Mouse (Mus musculus): Measurements from ENCODE around the gene Hsph1.

The Hsph1 gene

DNA sequence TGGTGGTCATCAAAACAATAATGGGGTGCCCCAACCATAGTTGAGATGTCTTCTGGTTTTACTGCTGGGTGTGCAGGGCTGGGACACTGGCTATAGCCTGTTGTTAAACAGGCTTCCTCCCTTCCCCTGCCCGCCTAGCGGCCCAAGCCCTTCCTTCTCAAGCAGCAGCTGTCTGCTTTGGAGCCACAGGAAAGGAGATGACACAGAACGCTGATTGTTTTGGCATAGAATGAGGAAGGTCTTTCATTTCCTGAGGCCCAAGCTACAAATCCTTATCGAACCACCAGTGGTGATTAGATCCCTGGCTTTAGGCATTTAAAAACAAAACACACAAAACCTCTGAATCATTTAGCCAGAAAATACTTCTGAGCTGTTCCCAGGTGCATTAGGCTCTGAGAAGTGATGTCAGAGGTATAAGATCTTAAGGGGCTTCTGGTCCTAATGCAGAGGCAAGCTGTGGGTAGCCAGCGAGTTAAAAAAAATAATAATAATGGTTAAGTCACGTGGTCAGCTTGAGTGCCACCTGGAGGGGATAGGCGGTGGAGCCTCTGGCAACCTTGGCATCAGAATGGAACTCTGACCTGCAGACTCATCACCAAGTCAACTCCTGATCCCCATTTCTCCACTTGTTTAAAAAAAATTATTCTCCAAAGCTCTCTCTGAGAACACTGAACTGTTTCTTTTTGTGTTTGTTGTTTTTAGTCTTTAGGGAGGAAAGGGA, 47.2 kb downstream of the Hsph1 start:
- no peak for DNase-seq (ENCODE audit: low spot score in 2 of 2)

DNA sequence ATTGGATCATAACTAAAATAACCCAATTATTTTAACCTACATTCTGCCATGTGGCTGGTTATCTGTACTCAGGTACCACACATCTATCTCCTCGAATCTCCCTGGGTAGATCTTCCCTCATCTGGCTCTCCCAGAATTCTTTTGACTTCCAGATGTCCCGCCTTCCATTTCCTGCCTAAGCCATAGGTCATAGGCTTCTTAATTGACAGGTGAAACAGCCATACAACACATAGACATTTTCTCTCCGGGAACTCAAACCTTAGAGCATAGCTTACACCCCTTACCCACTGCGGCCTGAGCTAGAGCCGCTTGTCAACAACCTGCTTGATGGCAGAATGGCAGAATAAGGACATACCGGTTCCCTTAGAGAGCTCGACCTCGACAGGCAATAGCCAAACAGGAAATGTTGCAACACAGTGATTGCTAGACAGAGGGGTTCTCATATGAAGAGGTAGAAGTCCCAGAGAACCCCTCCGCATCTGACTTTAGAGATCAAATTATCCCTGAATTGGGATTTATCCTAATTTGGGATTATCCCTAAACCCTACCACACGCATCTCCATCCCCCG, 48.8 kb downstream of the Hsph1 start:
- DNase-seq (ENCODE audit: low spot score in 2 of 2), result no peak

DNA sequence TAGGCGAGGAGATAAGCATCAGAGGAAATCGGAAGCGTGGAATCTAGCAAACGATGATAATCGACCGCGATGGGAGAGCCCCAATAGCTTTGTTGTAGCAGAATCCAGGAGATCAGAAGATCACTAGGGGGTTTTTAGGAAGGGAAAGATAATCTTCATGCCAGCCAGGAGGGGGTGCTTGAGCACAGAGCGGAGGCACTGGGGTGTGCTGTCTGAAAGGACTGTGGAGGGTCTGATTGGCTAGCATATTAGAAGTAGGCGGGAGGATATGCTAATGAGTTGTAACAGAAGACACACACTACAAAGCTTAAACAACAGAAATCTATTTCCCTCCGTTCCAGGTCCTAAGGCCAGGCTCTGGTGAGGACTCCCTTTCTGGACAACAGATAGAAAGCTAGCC, 50.3 kb downstream of the Hsph1 start:
- no peak for DNase-seq (ENCODE audit: low spot score in 2 of 2)

DNA sequence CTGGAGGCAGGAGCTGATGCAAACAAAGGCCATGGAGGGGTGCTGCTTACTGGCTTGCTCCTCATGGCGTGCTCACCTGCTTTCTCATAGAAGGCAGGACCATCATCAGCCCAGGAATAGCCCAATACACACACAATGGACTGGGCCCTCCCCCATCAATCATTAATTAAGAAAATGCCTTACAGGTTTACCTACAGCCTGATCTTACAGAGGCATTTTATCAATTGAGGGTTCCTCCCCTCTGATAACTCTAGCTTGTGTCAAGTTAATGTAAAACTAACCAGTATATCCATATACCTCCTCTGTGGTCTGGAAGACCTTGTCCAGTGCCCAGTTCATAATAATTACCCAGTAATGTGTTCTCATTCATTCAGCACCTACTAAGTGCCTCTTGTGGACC, 50.9 kb downstream of the Hsph1 start:
- no peak for DNase-seq (ENCODE audit: low spot score in 2 of 2)

DNA sequence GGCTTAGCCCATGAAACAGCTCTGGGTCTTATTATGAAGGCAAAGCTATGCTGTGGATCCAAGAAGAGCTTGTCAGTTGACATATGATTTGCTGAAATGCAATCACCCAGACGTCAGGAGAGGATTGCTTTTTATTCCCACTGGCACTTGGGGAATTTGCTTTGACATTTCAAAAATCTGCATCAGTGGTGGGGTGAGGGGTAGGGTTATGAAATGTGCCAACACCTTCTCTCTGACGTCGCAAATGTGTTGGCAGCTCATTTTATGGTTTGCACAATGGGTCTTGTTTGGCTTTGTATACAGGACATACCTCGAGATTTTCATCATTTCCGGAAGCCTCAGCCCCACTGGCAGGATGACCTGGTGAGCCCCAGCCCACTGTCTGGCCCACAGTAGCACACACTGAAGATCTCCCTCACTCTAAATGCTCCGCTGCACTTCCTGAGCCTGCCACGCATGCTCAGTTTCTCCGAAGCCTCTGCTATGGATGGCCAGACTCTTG, 52.0 kb downstream of the Hsph1 start:
- no peak for DNase-seq (ENCODE audit: low spot score in 2 of 2)

DNA sequence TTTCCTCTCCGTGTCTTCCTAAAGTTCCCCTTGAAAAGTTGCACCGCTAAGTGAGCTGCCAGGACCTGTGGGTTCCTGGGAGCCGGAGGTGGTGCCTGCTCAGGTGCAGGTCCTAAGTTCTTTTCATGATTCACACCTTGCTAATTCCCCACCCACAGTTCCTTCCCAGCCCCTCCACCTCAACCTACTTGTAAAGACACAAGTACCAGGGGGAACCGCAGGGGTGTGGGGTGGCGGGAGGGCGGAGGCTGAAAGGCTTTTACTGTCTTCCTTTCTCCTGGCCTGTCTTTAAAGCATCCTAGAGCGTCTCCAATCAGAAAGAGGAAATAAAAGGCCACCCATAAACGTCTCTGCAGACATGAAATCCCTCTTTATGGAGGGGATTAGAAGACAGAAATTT, 52.7 kb downstream of the Hsph1 start:
- no peak for DNase-seq (ENCODE audit: low spot score in 2 of 2)

DNA sequence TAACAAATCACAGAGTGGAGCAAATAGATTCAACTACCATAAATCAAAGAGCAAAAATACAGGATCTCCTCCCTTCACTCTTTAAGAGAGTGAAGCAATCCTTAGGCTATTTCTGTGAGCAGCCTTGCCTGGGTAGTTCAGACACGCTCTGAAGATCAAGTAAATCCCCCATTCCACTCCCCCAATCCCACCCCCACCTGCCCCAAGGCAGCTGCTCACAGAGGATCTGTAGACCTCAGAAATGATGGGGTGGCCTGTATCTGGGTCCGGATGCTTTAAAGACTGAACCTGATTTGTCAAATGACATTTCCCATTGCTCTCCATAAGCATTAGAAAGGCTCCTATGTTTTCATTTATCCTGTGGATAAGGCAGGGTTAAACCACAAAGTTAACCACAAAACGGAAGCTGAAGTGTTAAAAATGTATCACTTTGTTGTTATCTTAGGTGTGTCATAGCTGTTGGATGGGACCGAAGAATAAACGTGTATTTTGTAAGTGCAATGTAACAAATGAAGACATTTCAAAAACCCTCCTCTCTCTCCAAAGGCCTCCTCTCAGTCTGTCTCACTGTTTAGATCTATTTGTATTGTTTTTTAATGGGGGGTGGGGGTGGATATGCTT, 53.4 kb downstream of the Hsph1 start:
- no peak for DNase-seq (ENCODE audit: low spot score in 2 of 2)

DNA sequence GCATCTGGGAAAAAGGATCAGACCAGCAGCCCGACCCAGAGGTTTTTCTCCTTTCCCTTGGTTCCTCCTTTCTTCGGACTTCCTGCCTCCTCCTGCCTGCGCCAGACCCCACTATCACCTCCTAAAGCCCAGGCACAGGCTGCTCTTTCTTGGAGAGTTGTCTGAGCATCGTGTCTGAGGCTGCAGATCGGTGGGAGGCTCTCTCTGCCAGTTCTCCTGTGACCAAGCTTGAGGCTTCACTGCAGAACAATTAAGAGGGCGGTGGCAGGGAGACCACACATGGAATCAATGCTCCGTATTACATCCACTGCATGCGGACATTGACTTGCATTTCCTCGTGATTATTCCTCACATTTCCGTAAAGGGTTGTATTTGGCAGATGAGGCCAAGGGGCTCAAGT, 58.7 kb downstream of the Hsph1 start:
- DNase-seq (ENCODE audit: low spot score in 2 of 2), result no peak

DNA sequence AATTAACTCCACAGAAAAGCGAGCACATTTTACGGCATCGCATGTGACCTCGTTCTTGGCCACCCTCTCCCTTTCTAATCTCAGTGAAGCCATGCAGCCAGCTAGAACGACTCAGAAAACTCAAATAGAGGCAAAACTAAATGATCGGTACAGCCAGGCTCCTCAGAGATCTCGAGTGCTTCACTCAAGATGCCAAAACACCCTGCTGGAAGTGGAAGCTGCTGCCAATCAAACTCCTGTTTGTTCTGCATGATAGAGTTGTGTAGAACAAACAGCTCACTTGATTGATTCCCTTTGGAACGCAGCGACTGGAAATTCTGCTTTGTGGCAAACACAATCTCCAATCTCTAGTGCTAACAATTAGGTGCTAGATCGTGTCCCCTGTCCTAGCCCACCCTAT, 59.2 kb downstream of the Hsph1 start:
- no peak for DNase-seq (ENCODE audit: low spot score in 2 of 2)

DNA sequence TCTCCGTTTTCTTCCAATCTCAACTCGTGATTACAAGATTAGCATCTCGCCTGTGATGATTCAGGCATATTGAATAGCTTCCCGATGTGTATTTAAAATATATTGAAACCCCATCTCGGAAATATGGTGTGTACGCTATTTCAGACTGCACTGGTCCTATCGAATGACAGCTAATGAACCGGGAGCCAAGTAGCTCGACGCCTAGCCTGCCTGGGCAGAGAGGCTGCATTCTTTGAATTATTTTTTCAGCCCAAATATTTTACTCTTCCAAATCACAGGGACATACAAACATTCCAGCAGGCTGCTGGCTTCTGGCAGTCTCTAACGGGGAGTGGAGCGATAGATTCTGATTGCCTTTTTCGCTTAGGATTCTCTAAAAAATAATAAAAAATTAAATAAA, 67.2 kb downstream of the Hsph1 start:
- DNase-seq (ENCODE audit: low spot score in 2 of 2), result no peak

DNA sequence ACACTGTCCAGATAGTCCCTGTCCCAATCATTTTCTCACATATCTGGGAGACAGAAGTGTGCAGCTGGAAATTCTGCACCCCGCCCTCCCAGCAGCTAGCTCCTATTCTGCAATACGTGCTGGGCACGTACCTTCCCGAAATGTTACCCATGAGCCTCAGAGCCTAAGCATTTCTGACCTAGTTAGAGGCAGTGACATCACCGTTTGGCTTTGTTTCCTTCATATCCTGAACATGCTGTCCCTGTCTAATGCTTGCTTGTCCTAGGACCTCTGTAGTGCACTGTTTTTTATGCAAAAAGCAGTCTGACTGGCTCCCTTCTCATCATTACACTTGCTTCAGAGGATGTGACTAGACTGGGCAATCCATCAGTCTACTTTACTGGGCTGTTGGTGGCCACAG, 69.2 kb downstream of the Hsph1 start:
- DNase-seq (ENCODE audit: low spot score in 2 of 2), result no peak

DNA sequence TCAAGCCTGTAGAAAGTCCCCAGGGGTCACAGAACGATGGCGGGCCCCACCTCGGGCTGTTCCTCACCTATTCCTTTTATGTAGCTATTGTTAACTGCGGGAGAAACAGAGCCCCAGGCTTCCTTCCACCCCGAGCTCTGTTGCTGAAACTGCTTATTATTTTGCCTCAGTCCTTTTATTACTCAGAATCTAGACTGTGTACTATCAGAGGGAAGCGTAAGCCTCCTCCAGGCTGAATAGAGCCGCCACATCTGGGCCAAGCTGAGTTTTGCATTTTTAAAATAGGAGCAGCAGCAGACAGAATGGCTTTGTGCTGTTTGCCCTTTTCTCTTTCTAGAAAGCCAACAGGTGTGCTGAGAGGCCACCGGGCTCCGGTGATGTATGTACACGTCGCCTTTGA, 70.2 kb downstream of the Hsph1 start:
- DNase-seq (ENCODE audit: low spot score in 2 of 2), result no peak
